Mouse (Mus musculus): ENCODE measurements around the gene Elobl.

DNA sequence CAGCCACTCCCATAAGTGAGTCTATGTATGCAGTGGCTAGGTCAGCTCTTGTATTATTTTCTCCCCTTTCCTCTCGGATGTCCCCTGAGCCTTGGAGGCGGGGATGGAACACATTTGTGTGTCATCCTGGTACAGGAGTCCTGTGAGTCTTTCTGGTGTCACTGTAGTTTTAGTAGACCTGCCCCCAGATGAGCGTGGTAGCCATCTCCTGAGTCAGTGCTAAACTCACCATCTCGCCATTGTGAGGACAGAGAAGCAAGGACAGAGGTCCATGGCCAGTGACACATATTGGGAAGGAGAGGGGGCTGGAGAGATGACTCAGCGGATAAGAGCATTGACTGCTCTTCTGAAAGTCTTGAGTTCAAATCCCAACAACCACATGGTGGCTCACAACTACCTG, 10.5 kb upstream of the Elobl start:
- no peak for TF ChIP-seq POLR2A (IDR thresholded peaks at IDR 0.05; ENCODE audit: low read depth, low read length)
- no peak for TF ChIP-seq CTCF (conservative IDR thresholded peaks at IDR 0.05; ENCODE audit: insufficient read depth, insufficient read length, low read depth, low read length)

All from kidney, adult 2 months (tissue).